Mouse (Mus musculus) embryo, embryonic 10.5 days (tissue): Measurements from ENCODE around the gene Olfr1396.
"Not testable (repeated sequence)": the region's sequence is repeated elsewhere in the genome, so short reads cannot be mapped to it uniquely, and the experiment has no call there.

Source experiments
- DNase-seq: peaks from one replicate; pipeline ENCODE4 v3.0.0-alpha.2; 2015; ENCODE audit warnings: low spot score

Gene Olfr1396

DNA sequence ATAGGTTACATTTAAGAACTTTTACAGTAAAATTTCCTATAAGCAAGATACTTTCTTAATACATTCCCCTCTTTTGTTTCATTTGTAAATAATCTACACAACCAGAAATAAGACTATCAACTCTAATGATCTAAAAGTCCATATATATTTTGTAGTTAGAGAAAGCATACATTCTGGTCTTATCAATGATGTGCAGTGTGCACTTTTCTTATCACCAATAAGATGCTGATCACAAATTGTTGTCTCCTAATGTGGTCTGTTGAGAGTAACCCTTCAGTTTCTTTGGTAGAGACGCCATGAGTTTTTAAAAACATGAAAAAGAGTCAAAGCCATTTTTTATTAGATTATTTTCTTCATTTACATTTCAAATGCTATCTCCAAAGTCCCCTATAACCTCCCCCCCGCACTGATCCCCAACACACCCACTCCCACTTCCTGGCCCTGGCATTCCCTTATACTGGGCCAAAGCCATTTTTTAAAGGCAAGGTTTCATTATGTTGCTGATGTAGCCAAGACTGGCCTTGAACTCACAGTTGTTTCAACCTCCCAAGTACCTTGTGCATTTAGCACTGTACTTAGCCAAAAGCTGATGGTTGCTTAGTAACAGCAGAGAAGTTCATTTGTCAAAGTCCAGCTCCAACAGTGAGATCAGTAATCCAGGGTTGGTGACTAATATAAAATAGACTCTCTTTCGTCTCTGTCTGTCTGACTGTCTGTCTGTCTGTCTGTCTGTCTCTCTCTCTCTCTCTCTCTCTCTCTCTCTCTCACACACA is 24.8 kb downstream of the Olfr1396 start:
- no peak for DNase-seq

DNA sequence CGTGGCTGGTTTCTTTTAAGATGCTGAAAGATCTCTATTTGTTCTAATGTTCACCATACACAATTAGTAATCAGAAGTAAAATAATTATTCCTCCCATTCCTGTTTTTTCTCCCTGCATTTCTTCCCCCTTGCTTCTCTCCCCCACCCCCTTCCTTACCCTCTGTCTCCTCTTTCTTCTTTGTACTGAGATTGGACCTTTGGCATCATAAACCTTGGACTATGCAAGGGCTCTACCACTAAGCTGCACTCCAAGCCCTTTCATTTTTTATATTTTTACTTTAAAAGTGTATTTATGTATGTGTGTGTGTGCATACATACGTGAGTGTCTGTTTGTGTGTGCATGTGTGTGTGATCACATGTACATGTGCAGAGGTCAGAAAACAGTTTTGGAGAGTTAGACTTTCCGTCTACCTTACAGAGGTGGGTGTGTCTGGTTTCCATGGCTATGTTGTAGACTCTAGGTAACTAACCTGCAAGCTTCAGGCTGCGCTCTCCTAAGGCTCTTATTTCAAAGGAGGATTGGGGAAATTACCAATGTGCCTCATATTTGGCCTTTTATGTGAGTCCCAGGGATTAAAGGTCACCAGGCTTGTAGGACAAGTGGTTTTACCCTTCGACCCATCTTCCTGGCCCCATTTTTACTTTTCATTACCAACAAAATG is 25.6 kb downstream of the Olfr1396 start:
- DNase-seq, result no peak

DNA sequence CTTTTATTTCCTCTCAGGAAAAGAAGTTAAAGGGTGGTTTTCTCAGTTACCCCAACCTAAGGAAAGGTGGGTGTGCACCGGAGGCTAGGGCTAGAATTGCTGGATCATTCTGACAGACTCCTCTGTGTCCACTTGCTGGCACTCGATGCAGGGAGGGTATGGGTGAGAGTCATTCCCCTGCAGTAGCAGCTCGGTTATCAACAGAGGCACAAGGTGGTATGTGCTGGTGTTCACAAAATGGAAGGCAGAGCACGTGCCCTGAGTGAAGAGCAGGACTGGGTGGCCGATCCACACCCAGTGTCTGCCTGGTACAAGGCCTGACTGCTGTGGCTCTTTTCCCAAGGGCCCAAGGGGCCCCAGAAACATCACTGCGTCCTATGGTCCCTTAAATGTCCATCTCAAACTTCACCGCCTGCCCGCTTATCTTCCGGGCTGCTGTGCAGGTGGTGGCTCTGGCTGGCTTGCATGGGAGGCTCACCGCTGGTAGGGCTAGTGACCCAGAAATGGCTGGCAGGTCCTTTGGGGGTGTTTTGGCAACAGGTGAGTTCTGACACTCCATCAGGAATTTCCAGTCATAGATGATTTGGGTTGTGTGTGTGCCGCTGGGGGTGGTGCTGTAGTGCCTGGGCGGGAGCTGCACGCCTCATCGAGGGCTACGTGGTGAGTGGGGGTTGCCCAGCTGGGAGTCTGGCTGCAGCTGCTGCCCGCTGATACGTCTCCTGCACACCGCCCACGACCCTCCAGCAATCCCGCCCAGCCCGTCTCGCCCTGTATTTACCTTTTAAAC is 26.7 kb downstream of the Olfr1396 start:
- peak; percentile 17 for DNase-seq

DNA sequence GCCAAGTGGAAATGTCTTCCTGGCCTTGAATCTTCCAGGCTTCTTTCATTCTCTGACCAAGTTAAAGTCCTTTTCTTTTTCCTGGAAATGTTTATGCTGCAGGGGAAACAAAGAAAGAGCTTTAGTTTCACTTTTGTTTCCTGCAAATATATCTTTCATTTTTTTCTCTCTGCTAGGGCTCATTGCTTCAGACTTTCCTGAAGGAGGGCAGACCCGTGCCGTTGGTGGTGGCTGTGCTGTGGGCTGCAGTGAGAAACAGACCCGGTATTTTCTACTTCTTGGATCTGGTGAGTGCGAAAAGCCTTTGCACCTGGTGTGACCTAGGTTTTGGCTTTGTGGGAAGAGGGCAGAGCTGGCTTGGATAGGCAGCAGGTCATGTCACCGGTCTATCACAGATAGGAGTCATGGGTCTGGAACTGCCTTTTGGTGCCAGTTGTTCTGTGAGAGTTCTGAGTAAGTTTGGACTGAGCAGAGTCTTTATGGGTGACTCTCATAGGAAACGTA is 27.8 kb downstream of the Olfr1396 start:
- no peak for DNase-seq

DNA sequence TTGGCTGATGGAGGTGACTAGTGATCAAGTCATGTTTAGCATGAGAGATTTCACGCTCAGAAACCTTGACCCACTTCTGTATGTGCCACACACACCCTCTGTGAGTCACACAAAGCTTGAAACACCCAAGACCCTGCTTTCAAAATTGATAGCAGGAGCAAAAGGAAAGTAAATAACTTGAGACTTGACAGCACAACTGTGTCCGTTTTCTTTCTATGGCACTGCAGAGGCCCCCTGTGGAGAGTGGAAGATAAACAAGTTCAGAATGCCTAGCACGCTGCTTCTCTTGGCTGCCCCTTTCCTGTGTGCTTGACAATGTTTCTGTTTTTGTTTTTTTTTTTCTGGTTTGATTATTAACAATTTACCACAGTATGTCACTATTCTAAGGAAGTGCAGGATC is 29.8 kb downstream of the Olfr1396 start:
- DNase-seq, result no peak

DNA sequence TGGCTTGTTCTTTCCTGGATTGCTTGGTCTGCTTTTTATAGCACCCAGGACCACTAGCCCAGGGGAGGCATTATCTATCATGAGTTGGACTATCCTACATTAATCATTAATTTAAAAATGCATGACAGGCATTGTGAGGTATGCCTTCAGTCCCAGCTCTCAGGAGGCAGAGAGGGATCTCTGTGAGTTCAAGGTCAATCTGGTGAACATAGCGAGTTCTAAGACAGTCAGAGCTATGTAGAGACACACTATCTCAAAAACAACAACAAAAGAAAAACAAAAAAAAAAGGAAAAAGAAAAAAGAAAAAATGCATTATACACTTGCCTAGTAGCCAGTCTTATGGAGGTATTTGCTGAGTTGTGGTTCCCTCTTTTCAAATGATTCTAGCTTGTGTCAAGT is 30.3 kb downstream of the Olfr1396 start:
- DNase-seq, result no peak

DNA sequence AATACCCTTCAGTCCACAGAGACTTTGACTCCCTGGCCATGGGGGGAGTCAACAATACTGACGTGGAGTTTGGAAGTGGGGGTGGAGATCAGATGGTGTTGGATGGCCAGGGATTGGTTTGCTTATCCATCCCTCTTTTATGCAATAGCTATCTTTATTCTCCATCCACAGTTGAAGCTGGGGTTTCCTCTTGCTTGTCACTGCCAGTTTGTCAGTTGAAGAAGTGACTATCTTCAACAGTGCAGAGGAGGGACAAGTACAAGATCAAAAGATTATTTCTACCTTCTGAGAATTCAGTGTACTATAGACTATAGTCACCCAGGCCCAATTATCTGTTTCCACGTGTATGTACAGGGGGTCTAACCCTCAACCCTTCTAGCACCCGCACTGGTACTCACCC is 30.9 kb downstream of the Olfr1396 start:
- no peak for DNase-seq

DNA sequence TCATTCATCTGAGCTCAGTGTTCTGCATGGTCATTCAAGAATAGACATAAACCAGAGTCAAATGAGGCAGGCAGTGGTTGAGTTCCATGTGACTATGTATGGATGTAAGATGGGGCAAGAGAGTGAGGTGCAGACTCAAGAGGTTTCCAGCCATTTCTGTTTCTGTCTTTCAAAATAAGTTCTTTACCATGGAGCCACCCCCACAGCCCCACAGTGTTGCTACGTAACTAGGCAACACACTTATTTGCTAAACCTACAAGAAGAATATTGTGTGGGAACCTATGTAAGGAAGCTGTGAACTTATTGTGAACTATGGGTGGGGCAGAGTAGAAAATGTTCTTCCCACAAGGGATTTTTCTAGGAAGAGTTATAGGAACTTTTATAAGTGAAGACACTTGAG is 31.5 kb downstream of the Olfr1396 start:
- no peak for DNase-seq

DNA sequence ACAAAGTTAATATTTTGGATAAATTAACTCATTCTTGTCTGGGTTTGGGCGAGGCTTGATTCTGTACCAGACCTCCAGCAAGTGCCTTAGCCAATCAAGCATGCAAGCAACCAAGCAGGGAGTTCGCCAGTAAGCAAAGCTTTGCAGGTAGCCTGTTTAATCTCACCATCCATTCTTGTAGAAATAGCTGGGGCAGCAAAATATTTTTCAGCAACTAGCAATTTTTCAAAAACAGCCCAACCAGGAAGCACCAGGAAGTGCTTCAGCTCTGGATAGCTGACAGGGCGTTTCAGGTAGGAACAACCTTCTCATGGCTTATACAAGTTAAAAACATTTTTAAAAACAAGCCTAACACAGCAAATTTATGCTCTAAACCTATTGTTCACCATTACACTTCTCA is 32.8 kb downstream of the Olfr1396 start:
- DNase-seq, result no peak

DNA sequence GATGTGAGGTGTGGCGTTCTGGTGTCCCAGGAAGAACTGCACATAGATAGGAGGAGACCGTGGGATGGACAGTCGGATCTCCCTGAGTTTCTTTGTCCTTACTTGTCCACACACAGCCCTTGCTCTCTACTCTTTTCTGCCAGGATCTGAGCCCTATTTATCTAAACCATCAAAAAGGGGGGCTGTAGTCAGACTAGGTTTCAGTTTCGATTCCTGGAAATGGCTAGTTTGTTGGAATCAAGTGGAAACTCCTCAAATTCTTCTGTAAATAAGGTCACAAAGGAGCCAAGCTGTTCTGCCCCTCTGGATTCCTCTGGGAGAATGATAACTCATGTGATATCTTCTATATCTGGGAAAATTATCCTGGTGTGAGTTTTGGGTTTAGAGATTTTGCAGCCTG is 33.3 kb downstream of the Olfr1396 start:
- no peak for DNase-seq

DNA sequence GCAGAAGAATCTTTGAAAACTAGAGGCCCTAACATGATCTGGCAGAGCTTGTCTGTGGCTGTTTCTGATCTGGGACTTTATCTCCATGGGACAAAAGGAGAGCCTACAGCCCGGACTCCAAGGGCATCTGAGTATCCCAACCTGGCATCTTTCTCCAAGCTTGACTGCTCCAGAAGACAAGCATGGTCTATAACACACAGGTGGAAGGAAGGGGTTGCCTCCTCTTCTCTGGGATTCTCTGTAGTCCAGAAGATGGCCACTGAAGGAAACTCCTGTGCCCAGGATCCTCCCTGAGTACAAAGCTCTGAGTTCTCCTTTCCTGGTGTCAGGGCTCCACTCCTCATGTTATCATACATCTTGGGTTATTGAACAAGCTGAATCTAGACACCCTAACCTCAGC is 34.0 kb downstream of the Olfr1396 start:
- DNase-seq, result no peak

DNA sequence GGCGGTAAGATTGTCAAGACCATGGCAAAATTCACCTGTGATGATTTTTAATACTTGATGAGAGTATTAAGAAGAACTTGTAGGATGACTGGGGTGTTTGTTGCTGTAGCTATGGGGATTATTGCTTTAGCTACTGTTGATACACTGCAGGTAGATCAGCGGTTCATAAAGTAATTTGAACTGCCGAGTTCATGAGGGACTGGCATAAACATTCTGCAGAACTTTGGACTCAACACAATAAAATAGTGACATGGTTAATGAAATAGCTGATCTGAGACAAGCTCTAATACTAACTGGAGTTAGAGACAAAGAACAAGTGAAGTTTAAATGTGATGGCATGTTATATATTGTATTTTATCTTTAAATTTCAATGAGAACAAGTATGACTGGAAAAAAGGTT is 36.0 kb downstream of the Olfr1396 start:
- DNase-seq, result no peak

DNA sequence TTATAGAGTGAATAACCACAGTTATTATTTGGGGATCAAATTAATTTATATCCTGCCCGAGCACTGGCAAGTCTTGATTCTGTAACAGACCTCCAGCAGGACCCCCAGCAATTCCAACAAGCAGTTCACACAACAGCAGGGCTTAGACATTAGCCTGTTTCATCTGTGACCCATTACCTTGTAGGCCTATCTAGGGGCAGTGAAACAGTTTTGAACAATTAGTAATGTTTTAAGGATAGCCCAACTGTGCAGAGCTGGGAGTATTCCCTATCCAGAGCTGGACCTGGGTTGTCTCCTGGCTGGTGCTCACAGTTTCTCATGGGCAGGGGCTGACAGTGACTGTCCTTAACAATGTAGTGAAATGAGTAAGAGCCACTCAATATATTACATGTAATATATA is 37.7 kb downstream of the Olfr1396 start:
- no peak for DNase-seq

DNA sequence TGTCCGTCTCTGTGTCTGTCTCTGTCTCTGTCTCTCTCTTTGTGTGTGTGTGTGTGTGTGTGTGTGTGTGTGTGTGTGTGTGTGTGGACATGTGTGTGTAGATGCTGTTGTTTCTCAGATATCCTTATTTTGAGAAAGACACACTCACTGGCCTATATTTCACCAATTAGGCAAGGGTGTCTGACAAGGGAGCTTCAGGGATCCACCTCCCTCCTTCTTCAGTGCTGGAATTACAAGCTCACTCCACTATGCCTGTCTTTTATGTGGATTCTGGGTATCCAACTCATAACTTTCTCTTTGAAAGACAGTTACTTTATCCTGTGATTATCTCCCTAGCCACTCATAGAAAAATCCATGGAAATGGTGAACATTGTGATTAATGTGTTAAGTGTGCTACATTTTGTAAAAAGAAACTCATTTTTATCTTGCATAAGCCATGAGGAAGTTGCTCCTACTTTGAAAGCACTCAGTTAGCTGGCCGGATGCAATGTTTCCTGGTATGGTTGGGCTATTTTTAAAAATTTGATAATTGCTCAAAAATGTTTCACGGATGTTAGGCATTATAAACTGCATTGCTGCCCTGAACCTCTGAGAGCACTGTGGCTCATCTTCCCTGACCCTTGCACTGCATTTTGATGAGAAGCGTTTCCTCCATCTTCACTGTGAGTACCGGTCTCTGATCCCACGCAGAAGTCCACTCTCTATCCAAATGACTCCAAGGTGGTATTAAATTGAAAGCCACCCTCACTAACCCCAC is 38.5 kb downstream of the Olfr1396 start, which contains the start of gene Ifi47:
Gene Ifi47, plus strand, starts transcription at position 587 of the 757 bp plus-strand sequence.
- not testable (repeated sequence) for DNase-seq

DNA sequence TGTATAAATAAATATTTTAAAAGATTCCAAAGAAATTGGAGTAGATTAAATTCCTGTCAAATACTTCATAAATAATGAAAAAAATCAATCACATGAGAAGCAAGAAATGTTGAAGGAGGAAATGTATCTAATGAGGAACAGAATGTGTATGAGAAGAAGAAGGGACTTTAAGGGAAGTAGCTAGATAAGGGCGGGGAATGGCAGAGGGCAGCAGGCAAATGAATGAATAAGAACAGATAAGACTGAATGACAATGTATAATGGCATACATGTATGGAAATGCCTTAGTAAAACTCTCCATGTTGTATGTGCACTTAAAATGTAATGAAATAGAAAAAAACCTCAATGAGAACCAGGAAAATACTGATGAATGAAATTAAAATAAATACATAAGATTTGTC is 46.3 kb downstream of the Olfr1396 start:
- DNase-seq, result no peak

DNA sequence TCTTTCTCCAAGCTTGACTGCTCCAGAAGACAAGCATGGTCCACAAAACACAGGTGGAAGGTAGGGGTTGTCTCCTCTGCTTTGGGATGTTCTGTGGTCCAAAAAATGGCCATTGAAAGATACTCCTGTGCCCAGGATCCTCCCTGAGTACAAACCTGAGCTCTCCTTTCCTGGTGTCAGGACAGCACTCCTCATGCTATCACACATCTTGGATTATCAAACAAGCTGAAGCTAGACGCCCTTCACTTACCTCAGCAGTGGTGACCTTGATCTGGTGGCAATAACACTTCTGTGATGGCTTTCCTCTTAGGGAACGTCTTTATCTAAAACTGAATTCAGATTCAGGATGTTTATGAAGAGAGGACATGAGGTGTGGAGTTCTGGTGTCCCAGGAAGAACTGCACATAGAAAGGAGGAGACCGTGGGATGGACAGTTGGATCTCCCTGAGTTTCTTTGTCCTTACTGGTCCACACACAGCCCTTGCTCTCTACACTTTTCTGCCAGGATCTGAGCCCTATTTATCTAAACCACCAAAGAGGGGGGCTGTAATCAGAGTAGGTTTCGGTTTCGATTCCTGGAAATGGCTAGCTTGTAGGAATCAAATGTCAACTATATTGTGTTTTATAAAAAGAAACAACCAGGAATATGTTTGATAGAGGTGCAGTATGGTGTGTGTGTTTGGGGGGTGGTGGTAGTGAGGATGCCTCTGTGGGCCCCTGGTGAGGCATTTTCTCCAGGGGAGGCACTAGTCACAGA is 50.8 kb downstream of the Olfr1396 start, which contains the start of gene Tgtp2:
Gene Tgtp2, minus strand, starts transcription at position 494 of the 757 bp plus-strand sequence.
- DNase-seq, result not testable (repeated sequence)

DNA sequence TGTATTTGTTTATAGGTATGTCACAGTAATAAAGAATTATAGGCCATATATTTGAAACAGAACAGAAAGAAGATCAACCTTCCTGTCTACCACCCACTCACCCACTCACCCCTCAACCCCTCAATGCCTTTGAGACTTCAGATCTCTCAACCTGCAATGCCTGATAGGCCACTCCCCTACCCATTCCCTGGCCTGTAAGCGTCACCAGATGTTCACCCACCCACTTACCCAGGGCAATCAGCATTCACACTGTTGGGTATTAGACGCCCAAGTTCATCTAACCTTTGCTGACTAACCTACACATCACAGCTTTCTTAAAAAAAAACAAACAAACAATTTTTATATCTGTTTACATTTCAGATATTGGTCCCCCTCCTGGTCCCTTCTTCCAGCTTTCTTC is 52.8 kb downstream of the Olfr1396 start:
- not testable (repeated sequence) for DNase-seq

DNA sequence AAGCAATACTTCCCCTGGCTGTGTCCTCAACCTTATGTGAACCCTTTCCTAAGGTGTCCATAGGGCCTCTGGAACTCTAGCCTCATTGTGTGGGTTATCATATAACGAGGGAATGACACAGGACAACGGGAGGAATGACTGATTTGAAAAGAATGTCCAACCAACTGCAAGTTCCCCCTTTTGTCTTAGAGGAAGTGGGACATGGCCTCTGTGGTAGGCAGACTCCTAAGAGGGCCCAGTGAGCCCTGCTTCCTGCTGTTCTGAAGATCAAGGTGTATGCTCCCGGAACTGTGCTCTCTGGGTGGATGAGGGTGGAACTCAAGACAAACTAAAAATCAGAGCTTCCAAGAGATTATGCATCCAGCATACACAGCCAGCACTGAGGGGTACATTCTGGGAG is 54.6 kb downstream of the Olfr1396 start:
- DNase-seq, result not testable (repeated sequence)
